Mouse (Mus musculus): ENCODE data around the gene Rbms3.

DNA sequence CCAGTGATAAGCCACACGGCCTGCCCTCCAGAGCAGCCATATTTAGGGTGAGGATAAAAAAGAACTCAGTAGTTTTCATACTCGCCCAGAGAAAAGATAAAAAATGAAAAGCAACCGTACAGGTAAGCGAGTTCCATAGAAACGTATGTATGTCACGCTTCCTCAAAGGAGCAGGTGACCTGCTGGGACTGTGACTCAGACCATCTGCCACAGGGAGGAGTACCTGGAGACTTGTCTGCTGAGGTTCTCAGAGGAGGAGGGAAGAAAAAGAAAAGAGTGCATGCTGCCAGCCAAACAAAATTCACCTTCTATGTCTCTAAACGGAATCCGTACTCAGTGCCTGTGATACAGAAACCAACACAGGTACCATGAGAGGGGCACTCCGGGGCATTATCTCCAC, 30.4 kb downstream of the Rbms3 start:
- TF ChIP-seq ZC3H11A (IDR thresholded peaks at IDR 0.05; ENCODE audit: borderline replicate concordance, low read depth, low read length): no peak
- no peak for TF ChIP-seq CHD2 (IDR thresholded peaks at IDR 0.05; ENCODE audit: low read depth, low read length)
- no peak for TF ChIP-seq HCFC1 (IDR thresholded peaks at IDR 0.05; ENCODE audit: borderline replicate concordance, insufficient read depth, low read length)

All from ES-E14 (cell line).